Mouse (Mus musculus) liver, adult 2 months (tissue): ENCODE data around the gene Lmo1. TPM values are rescaled to one million over a fixed set of nuclear protein-coding genes. Genes with fewer than 3 reads are reported as not detected.

Experiments
- DNase-seq: peaks from one replicate; pipeline ENCODE4 v3.0.0-alpha.2; 2011; ENCODE audit warnings: low read depth, low spot score; ENCODE audit errors: extremely low read depth
- H3K27ac ChIP-seq: fragments of 200-500 bp; replicated peaks from 2 replicates; pipeline ENCODE4 v1.5.1; 2012; ENCODE audit warnings: low read depth, mild to moderate bottlenecking, control low read depth, inconsistent platforms, low read length; ENCODE audit not compliant: insufficient read depth
- H3K27me3 ChIP-seq: fragments of 200-500 bp; 2 replicates; pipeline ENCODE4 v1.6.1; 2012; ENCODE audit warnings: mild to moderate bottlenecking, moderate library complexity, low read length, inconsistent platforms; ENCODE audit not compliant: control insufficient read depth, insufficient read depth
- H3K36me3 ChIP-seq: fragments of 200-500 bp; 2 replicates; pipeline ENCODE4 v1.6.1; 2012; ENCODE audit warnings: low read length, inconsistent platforms; ENCODE audit not compliant: control insufficient read depth, insufficient read depth
- H3K4me1 ChIP-seq: fragments of 200-500 bp; 2 replicates; pipeline ENCODE4 v1.6.1; 2011; ENCODE audit warnings: low read length; ENCODE audit not compliant: control insufficient read depth, insufficient read depth
- H3K4me3 ChIP-seq: fragments of 200-500 bp; 2 replicates; pipeline ENCODE4 v1.5.1; 2011; ENCODE audit warnings: low read depth, mild to moderate bottlenecking, control low read depth, low read length, moderate library complexity; ENCODE audit not compliant: insufficient read depth
- H3K79me2 ChIP-seq: fragments of 200-500 bp; 2 replicates; pipeline ENCODE4 v1.6.1; 2012; ENCODE audit warnings: inconsistent platforms, mild to moderate bottlenecking, low read length, moderate library complexity; ENCODE audit not compliant: control insufficient read depth, insufficient read depth
- H3K9ac ChIP-seq: fragments of 200-500 bp; 2 replicates; pipeline ENCODE4 v1.6.1; 2012; ENCODE audit warnings: low read depth, mild to moderate bottlenecking, control low read depth, inconsistent platforms, low read length
- CTCF ChIP-seq: fragments of 200-500 bp; IDR thresholded peaks from 2 replicates; pipeline ENCODE4 v1.5.1; 2011; ENCODE audit warnings: low read depth, low read length, control low read depth
- POLR2A ChIP-seq: fragments of 200-500 bp; IDR thresholded peaks from 2 replicates; pipeline ENCODE4 v1.6.1; 2011; ENCODE audit warnings: low read length, control low read depth; ENCODE audit not compliant: insufficient read depth; ENCODE audit errors: extremely low read depth
- WGBS: fragments of 180-500 bp; shearing (Covaris S2); methylation state at CpG from one replicate; pipeline ENCODE4 v1.1.7; 2018; 5-methylcytosine and 5-hydroxymethylcytosine counted together
- polyA plus RNA-seq: library from polyadenylated mRNA; depleted of rRNA; stranded (reverse); fragments of >200 nt; gene quantifications from 2 replicates; pipeline ENCODE4 v1.2.3, GENCODE M21; 2012
- total RNA-seq: library from RNA; depleted of rRNA; stranded (reverse); fragments of >200 nt; gene quantifications from 2 replicates; pipeline ENCODE4 v1.2.3, GENCODE M21; 2014

The Lmo1 gene
- total and polyA plus RNA-seq, 2 experiments: not detected

DNA sequence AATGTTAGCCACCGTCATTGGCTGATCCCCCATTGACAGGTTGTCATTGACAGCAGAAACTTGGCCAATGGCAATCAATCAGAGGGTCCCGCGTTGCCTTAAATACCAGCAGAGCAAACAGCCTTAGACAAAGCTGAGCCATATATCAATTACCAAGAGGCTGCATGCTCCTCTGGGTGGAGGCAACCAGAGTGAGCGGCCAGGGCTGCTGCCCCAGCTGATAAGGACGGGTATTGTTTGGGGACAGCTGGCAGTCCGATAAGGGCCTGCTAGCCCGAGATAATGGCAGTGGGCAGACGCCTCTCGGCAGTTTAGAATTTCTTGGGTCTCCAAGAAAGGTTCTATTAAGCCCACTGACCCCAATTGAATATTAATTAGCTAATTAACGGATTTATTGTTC, 60.1 kb downstream of the Lmo1 start:
- Histone ChIP-seq H3K79me2 (no peaks in the 10 kb centered on the region), H3K4me1 (no peaks in the 10 kb centered on the region), H3K4me3 (no peak overlapping the region), H3K36me3 (no peaks in the 10 kb centered on the region), H3K27ac (no peak overlapping the region), H3K27me3 (no peaks in the 10 kb centered on the region), H3K9ac (no peak overlapping the region)
- DNase-seq: no peak
- no peak for TF ChIP-seq POLR2A
- no peak for TF ChIP-seq CTCF
- 7% methylated on average over 10 of the region's 10 CpGs for WGBS

DNA sequence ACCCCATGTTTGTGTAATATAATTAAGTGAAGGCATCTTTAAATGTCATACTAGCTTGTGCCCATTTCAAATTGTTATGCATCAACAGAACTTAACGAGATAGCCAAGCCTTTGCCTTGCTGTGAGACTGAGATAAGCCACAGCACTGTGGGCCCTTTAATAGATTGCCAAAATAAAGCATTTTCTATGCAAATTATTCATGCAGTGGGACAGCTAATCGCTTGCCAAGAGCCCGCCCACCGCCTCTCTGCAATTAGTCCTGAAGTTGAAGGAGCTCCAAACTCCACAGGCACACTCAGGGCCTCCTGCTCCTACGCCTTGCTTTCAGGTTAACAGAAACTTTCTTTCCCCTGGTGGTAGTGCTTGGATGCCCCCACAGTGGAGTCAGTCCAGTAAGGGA, 64.0 kb downstream of the Lmo1 start:
- no peak overlapping the region for H3K9ac ChIP-seq

GRCm38 (mm10) chr7:109104894-109105293, 70.1 kb downstream of the Lmo1 start:
- Histone ChIP-seq H3K27me3 (no peaks in the 10 kb centered on the region), H3K4me3 (no peak overlapping the region), H3K79me2 (no peaks in the 10 kb centered on the region), H3K4me1 (no peaks in the 10 kb centered on the region), H3K27ac (no peak overlapping the region), H3K9ac (no peak overlapping the region), H3K36me3 (no peaks in the 10 kb centered on the region)
- WGBS: 40% methylated on average over 1 of the region's 1 CpGs
- DNase-seq: no peak
- TF ChIP-seq POLR2A (no peak), CTCF (no peak)

More for the DNA sequence above, 64.0 kb downstream of the Lmo1 start:
- H3K27me3 ChIP-seq: no peaks in the 10 kb centered on the region
- no peaks in the 10 kb centered on the region for H3K4me1 ChIP-seq
- H3K36me3 ChIP-seq: no peaks in the 10 kb centered on the region
- DNase-seq: no peak
- no peak overlapping the region for H3K4me3 ChIP-seq
- H3K79me2 ChIP-seq: no peaks in the 10 kb centered on the region
- 77% methylated on average over 5 of the region's 5 CpGs for whole genome bisulfite sequencing
- TF ChIP-seq CTCF (no peak), POLR2A (no peak)
- no peak overlapping the region for H3K27ac ChIP-seq

- no peak for DNase-seq
- H3K9ac ChIP-seq: no peak overlapping the region
- H3K4me3 ChIP-seq: no peak overlapping the region
- H3K36me3 ChIP-seq: no peaks in the 10 kb centered on the region
- TF ChIP-seq CTCF (no peak), POLR2A (no peak)
- H3K4me1 ChIP-seq: no peaks in the 10 kb centered on the region
- WGBS: 77% methylated on average over 3 of the region's 3 CpGs
- no peaks in the 10 kb centered on the region for H3K79me2 ChIP-seq
- H3K27me3 ChIP-seq: no peaks in the 10 kb centered on the region; the same call in 1 of the 2 replicates
- H3K27ac ChIP-seq: no peak overlapping the region
Observed at GRCm38 (mm10) chr7:109101167-109101566, 73.8 kb downstream of the Lmo1 start.

- Histone ChIP-seq H3K27ac (no peak overlapping the region), H3K4me1 (no peaks in the 10 kb centered on the region), H3K27me3 (no peaks in the 10 kb centered on the region; the same call in 1 of the 2 replicates), H3K36me3 (no peaks in the 10 kb centered on the region), H3K79me2 (no peaks in the 10 kb centered on the region), H3K9ac (no peak overlapping the region), H3K4me3 (no peak overlapping the region)
- TF ChIP-seq POLR2A (no peak), CTCF (peak; percentile 7; the same call in 1 of the 2 replicates)
- DNase-seq: no peak
- 42% methylated on average over 6 of the region's 6 CpGs for WGBS
Observed at GRCm38 (mm10) chr7:109098145-109099018, 76.6 kb downstream of the Lmo1 start.

GRCm38 (mm10) chr7:109097203-109097602, 77.8 kb downstream of the Lmo1 start:
- no peaks in the 10 kb centered on the region for H3K79me2 ChIP-seq
- no peaks in the 10 kb centered on the region; the same call in 1 of the 2 replicates for H3K27me3 ChIP-seq
- H3K9ac ChIP-seq: no peak overlapping the region
- WGBS: 72% methylated on average over 7 of the region's 7 CpGs
- H3K4me1 ChIP-seq: no peaks in the 10 kb centered on the region
- no peak overlapping the region for H3K4me3 ChIP-seq
- H3K36me3 ChIP-seq: no peaks in the 10 kb centered on the region
- TF ChIP-seq POLR2A: no peak
- TF ChIP-seq CTCF: no peak
- DNase-seq: no peak
- no peak overlapping the region for H3K27ac ChIP-seq
